36 mouse cellular contexts compared by ENCODE assay signal in the genomic region with DNA sequence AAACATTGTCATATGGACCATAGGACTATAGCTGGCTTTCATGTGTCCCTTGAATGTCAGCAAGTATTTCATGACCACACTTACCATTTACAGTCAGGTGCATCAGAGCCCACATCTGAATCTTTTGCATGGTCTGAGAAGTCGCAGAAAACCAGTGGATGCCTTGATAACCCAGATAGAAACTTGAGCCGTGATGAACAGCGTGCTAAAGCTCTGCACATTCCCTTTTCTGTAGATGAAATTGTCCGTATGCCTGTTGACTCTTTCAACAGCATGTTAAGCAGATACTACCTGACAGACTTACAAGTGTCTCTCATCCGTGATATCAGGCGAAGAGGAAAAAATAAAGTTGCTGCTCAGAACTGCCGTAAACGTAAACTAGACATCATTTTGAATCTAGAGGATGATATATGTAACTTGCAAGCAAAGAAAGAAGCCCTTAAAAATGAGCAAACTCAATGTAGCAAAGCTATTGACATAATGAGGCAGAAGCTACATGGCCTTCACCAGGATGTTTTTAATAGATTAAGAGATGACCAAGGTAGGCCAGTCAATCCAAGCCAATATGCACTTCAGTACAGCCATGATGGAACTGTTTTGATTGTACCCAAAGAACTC. TPM values are rescaled to one million over a fixed set of nuclear protein-coding genes. Genes with fewer than 3 reads are reported as not detected.
DNase-seq lines count a peak whose midpoint lies in the region; ATAC-seq lines count a peak whose summit lies in the region.
"Had no signal": no experiment of that assay in that cellular context is flagged by ENCODE, and none has a peak within 500 bp of the region (broad histone marks: within the 10 kb centered on the region; RNA-seq: fewer than 3 reads in every experiment).

No protein-coding gene starts in this region.

- no peaks in the 10 kb centered on the region for H3K9me3 ChIP-seq in midbrain, embryonic 15.5 days
- H3K9me3 ChIP-seq in midbrain, embryonic 14.5 days (ENCODE audit: control insufficient read depth, low read length) = no peaks in the 10 kb centered on the region
- H3K9me3 ChIP-seq in limb, embryonic 12.5 days = no peaks in the 10 kb centered on the region
- H3K9me3 ChIP-seq: embryonic facial prominence, embryonic 12.5 days; forebrain, embryonic 15.5 days; heart, embryonic 12.5 days; intestine, embryonic 15.5 days; liver, embryonic 12.5 days; neural tube, embryonic 13.5 days had no signal

- no peak overlapping the region for H3K4me3 ChIP-seq in midbrain, embryonic 15.5 days
- H3K4me3 ChIP-seq in midbrain, embryonic 14.5 days (replicated peaks; ENCODE audit: low read depth, low read length) = no peak overlapping the region
- H3K4me3 ChIP-seq in limb, embryonic 12.5 days (replicated peaks) = no peak overlapping the region
- H3K4me3 ChIP-seq: embryonic facial prominence, embryonic 12.5 days; forebrain, embryonic 15.5 days; gastrocnemius, adult 2 months; heart, adult 2 months; heart, embryonic 12.5 days; intestine, embryonic 15.5 days; left cerebral cortex, adult 2 months; liver, embryonic 12.5 days; myocyte; neural tube, embryonic 13.5 days had no signal

- no peak overlapping the region for H3K4me2 ChIP-seq in midbrain, embryonic 15.5 days
- H3K4me2 ChIP-seq in midbrain, embryonic 14.5 days (ENCODE audit: low read length) = no peak overlapping the region
- H3K4me2 ChIP-seq in limb, embryonic 12.5 days = no peak overlapping the region
- H3K4me2 ChIP-seq: embryonic facial prominence, embryonic 12.5 days; forebrain, embryonic 15.5 days; heart, embryonic 12.5 days; intestine, embryonic 15.5 days; liver, embryonic 12.5 days; neural tube, embryonic 13.5 days had no signal

- DNase-seq in heart, adult 11 months = peak; percentile 65
- no peak for DNase-seq in heart, postnatal 4 days
- DNase-seq in midbrain, embryonic 14.5 days = no peak
- DNase-seq in spleen, postnatal 14 days (ENCODE audit: low spot score in 2 of 2) = no peak
- no peak for DNase-seq in spleen, postnatal 10 days (ENCODE audit: low spot score in 2 of 2)
- no peak for DNase-seq in cerebellum, postnatal 10 days
- DNase-seq: adrenal gland, postnatal 10 days; cerebellum, adult 8-10 months; cerebellum, postnatal 36 days; embryo, embryonic 11 days; gastrocnemius, adult 2 months; gastrocnemius, postnatal 36 days; heart, adult 2 months; heart, postnatal 14 days; kidney, adult 2 months; layer of hippocampus, adult 9-11 months; liver, postnatal 0 days; spleen, adult 18-20 months; thymus, postnatal 4 days had no signal

- 87% methylated on average over 8 of the region's 8 CpGs for WGBS in midbrain, embryonic 15.5 days
- WGBS in midbrain, embryonic 14.5 days = 89% methylated on average over 8 of the region's 8 CpGs
- WGBS in limb, embryonic 12.5 days = 84% methylated on average over 8 of the region's 8 CpGs

- 0 out of 2 replicates have a peak overlapping the region, but pooled peaks have one; percentile 8 for H3K27ac ChIP-seq in midbrain, embryonic 15.5 days
- no peak overlapping the region for H3K27ac ChIP-seq in midbrain, embryonic 14.5 days (replicated peaks; ENCODE audit: low read depth, low read length)
- 0 out of 2 replicates have a peak overlapping the region, but pooled peaks have one; percentile 1 for H3K27ac ChIP-seq in limb, embryonic 12.5 days
- H3K27ac ChIP-seq: embryonic facial prominence, embryonic 12.5 days; forebrain, embryonic 15.5 days; gastrocnemius, adult 2 months; heart, adult 2 months; intestine, embryonic 15.5 days; kidney, postnatal 0 days; left cerebral cortex, adult 2 months; liver, embryonic 12.5 days; macrophage; neural tube, embryonic 13.5 days had no signal

- no peak for ATAC-seq in midbrain, embryonic 15.5 days (replicated peaks)
- no peak for ATAC-seq in midbrain, embryonic 14.5 days (ENCODE audit: low FRiP score, low TSS enrichment)
- ATAC-seq in limb, embryonic 12.5 days (ENCODE audit: insufficient number of reproducible peaks, insufficient read depth, low FRiP score, low TSS enrichment, low read depth) = no peak
- ATAC-seq: CD4-positive, CD25-positive, alpha-beta regulatory T cell, adult 4 months; forebrain, embryonic 15.5 days; hindbrain, embryonic 16.5 days; intestine, embryonic 15.5 days; liver, embryonic 12.5 days; liver, postnatal 0 days; lung, postnatal 0 days; midbrain, embryonic 16.5 days had no signal

- H3K9ac ChIP-seq in midbrain, embryonic 15.5 days = no peak overlapping the region
- H3K9ac ChIP-seq in midbrain, embryonic 14.5 days (replicated peaks; ENCODE audit: low read length) = no peak overlapping the region
- no peak overlapping the region for H3K9ac ChIP-seq in limb, embryonic 12.5 days (replicated peaks)
- H3K9ac ChIP-seq: embryonic facial prominence, embryonic 12.5 days; forebrain, embryonic 15.5 days; heart, embryonic 12.5 days; intestine, embryonic 15.5 days; liver, embryonic 12.5 days; liver, postnatal 0 days; neural tube, embryonic 13.5 days had no signal

- H3K27me3 ChIP-seq in midbrain, embryonic 15.5 days (replicated peaks) = no peaks in the 10 kb centered on the region
- no peaks in the 10 kb centered on the region for H3K27me3 ChIP-seq in midbrain, embryonic 14.5 days (ENCODE audit: control insufficient read depth, insufficient read depth, low read length)
- H3K27me3 ChIP-seq in limb, embryonic 12.5 days = no peaks in the 10 kb centered on the region
- H3K27me3 ChIP-seq: embryonic facial prominence, embryonic 12.5 days; forebrain, embryonic 15.5 days; heart, embryonic 12.5 days; intestine, embryonic 15.5 days; liver, embryonic 12.5 days; neural tube, embryonic 13.5 days had no signal

- no peaks in the 10 kb centered on the region; the same call in 1 of the 2 replicates for H3K4me1 ChIP-seq in midbrain, embryonic 15.5 days
- no peaks in the 10 kb centered on the region for H3K4me1 ChIP-seq in midbrain, embryonic 14.5 days (ENCODE audit: control insufficient read depth, insufficient read depth, low read length)
- peaks cover 4% of the 10 kb centered on the region for H3K4me1 ChIP-seq in limb, embryonic 12.5 days (replicated peaks)
- H3K4me1 ChIP-seq: forebrain, embryonic 15.5 days; intestine, embryonic 15.5 days had no signal

- peaks cover 34% of the 10 kb centered on the region for H3K36me3 ChIP-seq in midbrain, embryonic 15.5 days (replicated peaks)
- H3K36me3 ChIP-seq in midbrain, embryonic 14.5 days (ENCODE audit: control insufficient read depth, insufficient read depth, low read length) = peaks cover 50% of the 10 kb centered on the region
- peaks cover 45% of the 10 kb centered on the region for H3K36me3 ChIP-seq in limb, embryonic 12.5 days

RNA-seq across cellular contexts. Expression of a gene that starts 11.8 kb away (rescaled TPM):
- total RNA-seq in heart, postnatal 4 days (2021) = 100 to 1,000 TPM; 646 to 668 TPM
- 1,331 and 1,465 TPM in 2 replicates for polyA plus RNA-seq in midbrain, embryonic 15.5 days (2015; fragmentation: Nextera tagmentation; extraction: Ambion mirVana)
- 859 and 918 TPM in 2 replicates for polyA plus RNA-seq in midbrain, embryonic 14.5 days (2014; fragmentation: Nextera tagmentation; extraction: Ambion mirVana)
- polyA plus RNA-seq in limb, embryonic 12.5 days (2016; fragmentation: Nextera tagmentation; extraction: Ambion mirVana) = 2,291 and 2,602 TPM in 2 replicates

RNA-seq across cellular contexts. Expression of a gene that starts 12.3 kb away (rescaled TPM):
- total RNA-seq in heart, postnatal 4 days (2021) = 100 to 1,000 TPM; 172 to 178 TPM
- 365 and 388 TPM in 2 replicates for polyA plus RNA-seq in midbrain, embryonic 15.5 days (2015; fragmentation: Nextera tagmentation; extraction: Ambion mirVana)
- polyA plus RNA-seq in midbrain, embryonic 14.5 days (2014; fragmentation: Nextera tagmentation; extraction: Ambion mirVana) = 518 and 525 TPM in 2 replicates
- 622 TPM in 2 replicates for polyA plus RNA-seq in limb, embryonic 12.5 days (2016; fragmentation: Nextera tagmentation; extraction: Ambion mirVana)

RNA-seq across cellular contexts. Expression of a gene that starts 25.4 kb away (rescaled TPM):
- total RNA-seq in heart, postnatal 4 days (2021) = 1 to 10 TPM; 1.1 to 2.2 TPM
- 8.2 and 8.6 TPM in 2 replicates for polyA plus RNA-seq in midbrain, embryonic 15.5 days (2015; fragmentation: Nextera tagmentation; extraction: Ambion mirVana)
- 8.2 and 9.0 TPM in 2 replicates for polyA plus RNA-seq in midbrain, embryonic 14.5 days (2014; fragmentation: Nextera tagmentation; extraction: Ambion mirVana)
- 0.96 and 1.4 TPM in 2 replicates for polyA plus RNA-seq in limb, embryonic 12.5 days (2016; fragmentation: Nextera tagmentation; extraction: Ambion mirVana)
- total RNA-seq: gastrocnemius, adult 2 months; megakaryocyte-erythroid progenitor cell, adult 5-6 weeks had no signal
- polyA plus RNA-seq: macrophage had no signal
